Mouse (Mus musculus) fat pad, adult 2 months (tissue): ENCODE measurements around the gene Tma7.

ENCODE experiments used
- DNase-seq: peaks from one replicate; pipeline ENCODE4 v3.0.0-alpha.2; 2011; ENCODE audit warnings: low read depth, low spot score; ENCODE audit errors: extremely low read depth

Tma7 gene

DNA sequence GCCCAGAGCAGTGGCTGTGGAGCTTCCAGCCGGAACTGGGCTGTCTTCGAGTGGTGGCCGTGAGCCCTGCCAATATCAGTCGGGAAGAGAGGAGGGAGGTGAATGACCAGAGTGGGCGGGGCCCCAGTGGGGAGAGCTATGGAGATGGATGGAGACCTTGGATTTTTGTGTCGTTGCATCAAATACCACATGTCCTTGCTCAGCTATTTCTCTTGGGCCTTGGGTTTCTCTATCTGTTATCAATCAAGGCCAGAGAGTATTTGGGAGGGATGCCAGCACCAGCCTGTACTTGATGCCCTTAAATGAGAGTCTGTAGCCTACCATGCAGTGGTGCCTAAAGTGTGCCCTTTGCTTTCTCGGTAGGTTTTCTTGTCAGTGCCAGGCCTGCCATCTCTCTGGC lies 20.9 kb upstream of the Tma7 start:
- DNase-seq, result no peak

DNA sequence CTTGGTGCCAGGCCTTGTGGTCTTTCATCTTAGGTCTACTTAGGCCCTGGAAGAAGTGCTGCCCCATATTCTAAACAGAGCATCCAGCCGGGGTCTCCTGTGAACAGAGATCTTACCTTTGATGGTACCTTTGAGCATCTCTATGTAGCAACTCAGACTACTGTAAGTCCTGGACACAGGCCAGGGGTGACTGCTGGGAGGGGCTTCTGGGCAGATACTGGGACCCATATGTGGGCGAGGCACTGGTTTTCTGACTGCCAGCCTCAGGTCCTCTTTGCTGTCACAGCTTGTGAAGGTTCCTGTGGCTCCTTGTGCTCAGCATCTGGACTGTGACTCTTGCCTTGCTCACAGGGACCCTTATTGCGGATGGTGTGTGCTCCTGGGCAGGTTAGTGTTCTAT lies 20.2 kb upstream of the Tma7 start:
- DNase-seq, result no peak

DNA sequence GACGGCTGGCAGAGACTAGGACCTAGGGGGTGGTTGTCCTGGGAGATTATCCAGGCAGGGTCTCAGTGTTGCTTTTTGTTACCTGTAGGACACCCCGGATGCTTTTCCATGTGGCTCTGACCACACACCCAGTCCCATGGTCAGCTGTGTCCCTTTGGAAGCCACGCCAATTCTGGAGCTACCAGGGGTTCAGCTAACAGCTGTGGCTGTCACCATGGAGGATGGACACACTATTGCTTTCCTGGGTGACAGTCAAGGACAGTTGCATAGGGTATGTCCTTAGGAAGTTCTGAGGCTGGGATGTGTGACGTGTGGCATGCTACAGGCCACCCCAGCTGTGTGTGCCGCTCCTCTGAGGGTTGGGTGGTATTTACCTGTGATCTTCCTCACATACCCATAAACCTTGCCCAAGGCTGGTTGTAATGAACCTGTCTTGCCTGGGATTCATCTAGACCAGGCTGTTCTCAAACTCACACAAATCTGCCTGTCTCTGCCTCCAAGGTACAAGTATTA lies 19.6 kb upstream of the Tma7 start:
- DNase-seq, result no peak

DNA sequence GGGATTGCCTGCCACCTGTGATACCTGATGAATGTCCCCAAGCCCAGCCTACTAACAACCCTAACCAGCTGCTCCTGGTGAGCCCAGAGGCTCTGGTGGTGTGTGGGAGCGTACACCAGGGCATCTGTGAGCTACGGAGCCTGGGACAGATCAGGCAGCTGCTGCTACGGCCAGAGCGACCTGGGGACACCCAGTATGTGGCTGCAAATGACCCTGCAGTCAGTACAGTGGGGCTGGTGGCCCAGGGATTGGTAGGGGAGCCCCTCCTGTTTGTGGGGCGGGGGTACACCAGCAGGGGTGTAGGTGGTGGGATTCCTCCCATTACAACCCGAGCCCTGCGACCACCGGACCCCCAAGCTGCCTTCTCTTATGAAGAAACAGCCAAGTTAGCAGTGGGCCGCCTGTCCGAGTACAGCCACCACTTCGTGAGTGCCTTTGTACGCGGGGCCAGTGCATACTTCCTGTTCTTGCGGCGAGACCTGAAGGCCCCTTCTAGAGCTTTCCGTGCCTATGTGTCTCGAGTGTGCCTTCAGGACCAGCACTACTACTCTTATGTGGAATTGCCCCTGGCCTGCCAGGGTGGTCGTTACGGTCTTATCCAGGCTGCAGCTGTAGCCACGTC lies 18.0 kb upstream of the Tma7 start:
- DNase-seq, result no peak

DNA sequence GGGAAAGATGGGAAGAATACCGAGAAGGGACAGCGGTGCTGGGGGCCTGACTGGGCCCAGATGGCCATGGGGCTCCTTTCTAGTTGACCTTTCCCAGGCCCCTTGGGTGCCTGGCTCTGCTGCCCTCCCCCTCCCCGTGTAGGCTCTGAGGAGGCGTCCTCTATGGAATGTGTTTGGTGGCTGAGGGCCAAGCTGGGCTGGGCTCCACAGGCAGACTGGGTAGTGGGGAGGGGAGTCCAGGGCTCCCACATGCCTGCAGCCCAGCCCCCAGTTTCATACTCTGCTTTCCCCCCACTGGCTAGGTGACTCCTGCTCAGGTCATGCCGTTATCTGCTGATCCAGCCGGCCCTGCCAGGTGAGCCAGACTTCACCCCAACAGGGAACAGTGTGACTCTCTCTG lies 16.6 kb upstream of the Tma7 start:
- DNase-seq, result no peak

DNA sequence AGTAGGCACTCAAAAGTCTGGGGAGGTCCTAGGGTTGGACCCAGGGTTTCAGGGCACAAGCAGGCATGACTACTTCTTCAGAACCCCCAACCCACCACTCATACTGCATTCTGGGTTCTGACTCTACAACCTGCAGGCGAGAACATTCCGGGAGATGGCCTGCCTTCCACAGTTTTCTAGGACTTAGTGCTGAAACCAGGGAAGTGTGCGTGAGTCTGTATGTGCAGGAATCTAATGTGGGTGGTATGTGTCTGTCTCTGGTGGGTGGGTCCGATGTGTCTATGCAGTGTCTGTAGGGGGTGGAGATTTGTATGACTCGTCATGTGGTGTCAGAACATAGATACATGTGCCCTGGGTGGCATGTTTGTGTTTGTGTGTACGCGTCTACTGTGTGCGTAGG lies 16.0 kb upstream of the Tma7 start:
- DNase-seq, result no peak

DNA sequence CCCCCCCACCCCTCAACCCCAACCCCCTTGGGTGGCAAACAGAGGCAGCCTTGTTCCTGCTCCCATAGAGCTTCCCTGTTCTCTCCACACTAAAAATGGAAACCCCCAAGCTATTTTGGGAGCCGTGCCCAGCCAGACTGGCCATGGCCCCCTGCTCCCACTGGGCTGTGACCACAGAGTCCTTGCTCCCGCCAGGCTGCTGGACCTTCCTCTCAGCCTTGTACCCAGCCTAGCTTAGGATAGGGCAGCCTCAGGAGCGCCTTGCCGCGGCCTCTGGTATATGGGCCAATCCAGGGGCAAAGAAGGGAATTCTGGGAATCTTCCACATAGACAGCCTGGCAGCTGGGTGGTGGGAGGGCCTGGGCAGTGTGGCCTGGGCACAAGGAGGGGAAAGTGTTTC lies 15.4 kb upstream of the Tma7 start:
- no peak for DNase-seq

DNA sequence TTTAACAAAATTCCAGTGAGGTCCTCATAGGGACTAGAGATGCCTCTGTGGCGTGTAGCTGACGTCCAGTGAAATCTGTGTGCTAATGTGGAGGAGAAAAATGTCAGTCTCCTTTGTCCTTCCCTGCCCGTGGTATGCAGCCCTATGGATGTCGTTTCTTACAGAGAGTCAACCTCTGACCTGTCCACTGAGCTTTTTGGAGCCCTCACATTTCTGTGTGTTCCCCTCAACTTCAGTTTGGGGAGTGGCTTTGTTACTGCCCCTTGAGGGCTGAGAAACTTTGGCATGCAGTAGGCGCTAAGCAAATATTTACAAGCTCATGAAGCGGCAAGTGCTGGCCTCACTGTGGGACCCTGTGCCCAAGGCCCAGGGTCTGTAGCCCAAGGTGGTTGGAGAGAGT lies 14.9 kb upstream of the Tma7 start:
- DNase-seq, result no peak

DNA sequence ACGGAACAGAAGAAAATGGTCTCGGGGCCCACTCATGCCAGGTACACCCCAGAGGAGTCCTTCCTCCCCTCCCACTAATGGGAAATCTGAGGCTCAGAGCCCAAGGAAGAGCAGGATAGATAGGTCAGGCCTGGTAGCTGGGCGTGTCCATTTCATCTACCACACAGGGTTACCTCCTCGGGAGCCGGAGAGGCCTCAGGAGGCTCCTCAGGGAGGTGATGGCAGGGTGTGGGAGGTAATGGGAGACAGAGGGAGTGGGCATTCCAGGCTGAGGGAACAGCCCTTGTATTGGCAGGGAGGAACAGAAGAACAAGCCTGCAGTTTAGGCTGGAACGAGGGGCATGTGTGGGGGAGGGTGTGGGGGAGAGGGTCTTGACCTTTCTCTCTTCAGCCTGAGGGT lies 14.5 kb upstream of the Tma7 start:
- DNase-seq, result no peak

DNA sequence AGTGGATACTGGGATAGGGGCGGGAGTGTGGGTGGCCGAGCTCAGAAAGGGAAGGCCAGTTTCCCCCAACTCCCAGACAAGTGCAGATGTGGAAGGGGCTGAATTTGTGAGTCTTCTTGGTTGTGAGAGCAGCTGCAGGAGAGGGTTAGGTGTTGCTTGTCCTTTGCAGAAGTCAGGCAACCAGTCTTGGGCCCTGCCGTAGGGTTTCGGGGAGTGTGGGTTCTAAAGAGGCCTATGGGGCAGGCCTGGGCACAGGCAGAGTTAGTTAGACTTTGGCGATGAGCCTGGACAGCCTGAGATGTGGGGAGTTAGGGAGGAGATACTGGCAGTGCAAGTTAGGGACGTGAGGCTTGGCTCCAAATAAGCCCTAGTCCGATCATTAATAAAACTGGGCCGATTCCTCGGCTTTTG lies 13.9 kb upstream of the Tma7 start:
- no peak for DNase-seq

DNA sequence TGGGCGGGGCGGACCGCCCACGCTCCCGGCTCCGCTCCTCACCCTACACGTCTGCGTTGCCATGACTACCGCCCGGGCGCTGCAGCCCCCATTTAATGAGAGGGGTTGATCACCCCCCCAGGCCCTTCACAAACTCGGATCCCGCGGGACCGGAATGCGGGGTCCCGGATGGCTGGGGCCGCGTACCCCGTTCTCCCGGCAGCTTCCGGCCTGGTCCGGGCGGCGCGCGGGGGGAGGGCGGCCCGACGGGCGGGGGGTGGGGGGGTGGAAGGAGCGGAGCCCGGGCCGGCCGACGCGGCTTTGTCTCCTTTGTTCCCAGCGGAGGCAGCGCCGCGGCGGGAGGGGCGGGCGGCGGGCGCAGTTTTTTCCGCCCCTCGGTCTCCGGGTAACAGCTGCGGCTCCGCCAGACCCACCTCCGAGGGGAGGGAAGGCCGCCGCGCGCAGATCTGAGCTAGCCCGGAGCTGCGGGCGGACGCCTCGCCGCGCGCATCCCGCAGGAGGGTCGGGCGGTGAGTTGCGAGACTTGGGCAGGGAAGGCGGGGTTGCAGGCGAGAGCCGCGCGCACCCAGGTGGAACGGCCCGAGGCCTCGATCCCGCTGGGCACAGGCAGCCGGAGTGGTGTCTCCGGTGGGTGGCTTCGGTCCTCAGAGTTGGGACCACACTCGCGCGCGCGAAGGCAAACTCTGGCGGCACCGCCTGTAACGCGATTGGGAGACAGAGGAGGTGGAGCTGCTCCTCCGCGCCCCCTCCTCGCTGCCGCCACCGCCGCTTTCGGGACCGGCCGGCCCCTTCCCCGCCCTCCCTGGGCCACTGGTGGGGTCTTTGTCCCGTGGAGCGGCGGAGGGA lies 13.0 kb upstream of the Tma7 start, which contains the start of gene Plxnb1:
Plxnb1 (plus strand) TSS at position 253 of the 846 bp plus-strand sequence.
- no peak for DNase-seq

DNA sequence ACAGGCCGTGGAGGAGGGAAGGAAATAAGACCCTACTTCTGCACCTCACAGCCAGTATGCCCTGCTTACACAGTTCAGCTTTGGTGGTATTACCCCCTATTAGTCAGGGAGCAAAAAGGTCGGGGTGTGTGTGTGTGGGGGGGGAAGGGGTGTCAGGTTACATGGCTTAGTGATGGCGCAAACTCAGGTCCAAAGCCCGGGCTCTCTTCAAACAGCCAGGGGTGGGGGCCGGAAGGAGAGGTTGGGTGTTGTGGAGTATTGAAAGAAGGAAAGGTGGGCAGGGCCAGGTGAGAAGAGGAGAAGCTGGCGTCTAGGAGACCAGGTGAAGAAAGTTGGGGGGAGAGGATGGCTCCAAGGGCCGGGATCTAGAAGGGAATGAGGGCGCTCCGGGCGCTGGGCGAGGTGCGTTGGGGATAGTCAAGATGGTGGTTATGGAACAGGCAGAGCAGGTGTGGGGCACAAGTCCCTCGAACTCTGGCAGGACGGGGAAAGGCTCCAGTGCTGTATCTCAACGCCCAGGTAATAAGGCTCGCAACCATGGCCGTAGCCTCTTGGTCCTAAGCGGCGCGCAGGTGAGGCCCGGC lies 12.3 kb upstream of the Tma7 start:
- no peak for DNase-seq

DNA sequence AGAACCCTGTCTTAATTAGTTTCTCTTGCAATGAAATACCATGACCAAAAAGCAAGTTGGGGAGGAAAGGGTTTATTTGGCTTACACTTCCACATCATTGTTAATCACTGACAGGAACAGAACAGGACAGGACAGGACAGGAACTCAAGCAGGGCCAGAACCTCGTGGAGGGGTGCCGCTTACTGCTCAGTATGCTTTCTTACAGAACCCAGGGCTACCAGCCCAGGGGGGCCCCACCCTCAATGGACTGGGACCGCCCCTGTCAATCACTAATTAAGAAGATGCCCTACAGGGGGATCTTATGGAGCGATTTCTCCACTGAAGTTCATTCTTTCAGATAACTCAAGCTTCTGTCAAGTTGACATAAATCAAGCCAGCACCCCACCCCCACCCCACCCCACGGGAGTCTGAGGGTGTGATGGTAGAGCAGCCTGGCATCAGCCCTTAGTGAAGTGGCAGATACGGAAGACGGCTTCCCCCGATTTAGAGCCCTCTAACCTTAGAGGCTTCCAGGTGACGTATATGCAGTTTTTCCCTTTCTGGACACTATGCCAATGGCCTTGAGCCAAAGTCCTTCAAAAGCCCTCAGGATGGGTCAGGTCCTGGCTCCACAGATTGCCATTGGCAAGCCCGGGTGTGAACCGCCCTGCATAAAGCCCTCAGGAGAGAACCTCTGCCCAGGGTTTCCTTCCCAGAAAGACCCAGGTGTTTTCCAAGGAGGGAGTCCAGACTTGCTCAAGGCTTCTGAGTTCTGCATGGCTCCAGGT lies 11.6 kb upstream of the Tma7 start:
- no peak for DNase-seq

DNA sequence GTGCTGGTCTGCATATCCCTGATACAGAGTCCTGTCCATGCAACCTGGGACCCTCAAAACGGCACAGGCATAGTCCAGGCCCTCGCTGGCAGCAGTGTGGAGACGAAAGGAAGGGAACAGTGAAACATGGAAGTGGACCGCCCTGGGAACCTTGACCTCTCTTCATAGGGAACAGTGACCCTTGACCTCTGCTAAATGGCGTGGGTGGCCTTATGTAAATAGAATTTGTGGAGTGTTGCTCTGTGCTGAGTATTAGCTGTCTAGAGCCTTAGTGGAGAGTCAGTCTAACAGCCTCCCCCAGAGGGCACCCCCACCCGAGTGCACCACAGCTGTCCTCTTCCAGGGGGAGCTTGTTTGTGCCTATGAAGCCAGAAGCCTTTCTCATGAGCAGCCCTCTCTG lies 10.4 kb upstream of the Tma7 start:
- DNase-seq, result no peak

DNA sequence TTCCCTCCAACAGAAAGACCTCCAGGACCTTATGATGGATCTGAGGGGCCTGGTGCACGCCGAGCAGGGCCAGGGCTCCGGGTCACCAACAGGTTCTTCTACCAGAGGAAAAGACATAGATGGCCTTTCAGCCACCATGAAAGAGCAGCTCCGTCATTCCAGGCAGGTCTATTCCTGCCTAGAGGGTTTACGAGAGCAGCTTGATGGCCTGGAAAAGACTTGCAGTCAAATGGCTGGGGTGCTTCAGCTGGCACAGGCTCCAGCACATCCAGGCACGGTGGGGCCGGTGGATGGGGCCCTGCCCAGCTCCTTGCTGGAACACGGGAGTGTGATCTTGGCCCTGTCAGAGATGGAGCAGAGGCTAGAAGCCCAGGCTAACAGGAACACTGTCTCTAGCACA lies 9.4 kb upstream of the Tma7 start:
- DNase-seq, result no peak

DNA sequence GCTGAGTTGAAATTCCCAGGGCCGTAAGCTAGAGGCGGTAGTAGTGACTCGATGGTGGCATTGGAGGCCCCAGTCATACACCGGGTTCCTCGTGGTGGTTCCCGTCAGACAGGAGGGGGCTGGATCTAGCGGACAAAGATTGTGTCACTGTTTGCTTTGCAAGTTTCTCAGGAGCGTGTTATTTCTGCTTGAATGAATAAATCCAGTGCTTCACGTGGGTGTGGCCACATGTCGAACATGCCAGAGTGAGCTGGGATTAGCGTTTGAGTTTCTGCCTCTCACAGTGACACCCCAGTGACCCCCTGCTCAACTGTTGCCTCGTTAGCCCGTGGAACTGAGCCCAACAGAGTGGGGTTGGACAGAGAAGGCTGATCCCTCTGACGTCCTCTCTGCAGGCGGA lies 8.1 kb upstream of the Tma7 start:
- no peak for DNase-seq

DNA sequence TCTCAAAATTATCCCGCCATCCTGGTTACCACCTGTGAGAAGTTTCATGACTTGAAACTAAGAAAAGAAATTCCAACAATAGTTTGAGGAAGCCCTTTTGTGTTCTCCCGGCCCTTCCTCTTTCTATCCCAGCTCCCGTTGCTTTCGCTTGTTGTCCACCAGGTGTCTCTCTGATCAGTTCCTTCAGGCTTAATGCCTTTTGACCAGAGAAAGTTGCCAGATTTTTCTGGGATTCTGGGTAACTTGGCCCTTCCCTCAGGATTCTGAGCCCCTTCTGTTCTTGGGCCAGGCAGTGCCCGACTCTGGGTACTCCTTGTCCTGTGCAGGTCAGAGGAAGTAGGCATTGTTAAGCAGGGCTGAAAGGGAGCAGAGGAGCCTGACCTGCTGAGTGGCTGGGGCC lies 5.6 kb upstream of the Tma7 start:
- DNase-seq, result no peak

DNA sequence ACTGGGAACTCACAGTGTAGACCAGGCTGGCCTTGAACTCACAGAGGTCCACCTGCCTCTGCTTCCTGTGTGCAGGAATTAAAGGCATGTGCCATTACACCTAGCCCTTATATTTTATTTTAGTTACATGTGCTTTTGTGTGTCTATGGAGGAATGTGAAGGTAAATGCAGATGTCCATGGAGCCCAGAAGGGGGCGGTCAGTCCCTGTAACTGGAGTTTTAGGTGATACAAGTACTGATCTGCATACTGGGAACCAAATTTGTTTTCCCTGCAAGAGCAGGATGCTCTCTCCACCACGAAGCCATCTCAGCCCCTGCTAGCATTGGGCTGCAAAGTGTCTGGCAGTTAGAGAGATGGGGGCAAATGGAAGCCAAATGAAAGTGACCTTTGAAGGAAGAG lies 2.5 kb upstream of the Tma7 start:
- DNase-seq, result no peak

DNA sequence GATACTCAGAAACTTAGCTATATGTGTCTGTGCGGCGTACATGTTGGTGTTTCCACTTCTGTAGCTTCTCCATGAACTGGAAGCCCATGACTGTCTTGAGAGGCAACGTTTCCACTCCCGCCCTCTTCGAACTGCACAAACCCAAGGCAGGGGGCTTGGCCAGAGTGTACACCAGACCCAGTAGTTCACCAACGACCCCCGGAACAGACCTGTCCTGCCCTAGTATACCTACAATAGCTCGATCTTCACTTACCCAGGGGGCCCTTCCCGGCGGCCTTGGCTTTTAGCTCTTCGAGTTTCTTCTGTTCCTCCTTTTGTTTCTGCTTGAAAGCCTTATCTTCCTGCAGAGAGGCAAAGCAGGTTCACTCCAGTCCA lies 651 bp downstream of the Tma7 start:
- DNase-seq, result no peak

DNA sequence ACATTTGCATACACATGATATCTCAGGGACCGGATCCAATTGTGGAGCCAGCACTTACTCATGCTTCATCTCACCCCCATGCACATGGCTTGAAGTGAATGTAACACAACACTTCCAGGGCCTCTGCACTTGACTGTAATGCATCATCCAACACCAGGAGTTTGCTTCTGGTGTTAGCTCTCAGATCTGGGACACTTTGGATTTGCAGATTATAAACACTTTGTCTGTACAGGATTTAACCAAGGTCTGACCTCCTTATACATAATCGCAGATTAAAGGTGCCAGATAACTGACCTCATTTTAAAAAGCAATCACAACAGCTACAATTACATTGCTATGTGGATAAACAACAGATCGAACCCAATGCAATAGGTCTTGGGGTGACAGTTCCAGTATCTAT lies 1.9 kb downstream of the Tma7 start:
- DNase-seq, result no peak
